Mouse (Mus musculus) thymus, adult 18-20 months (tissue): ENCODE measurements around the gene Gpbp1l1.

ENCODE experiments used
- DNase-seq, 2 experiments: peaks; one replicate each; pipeline ENCODE4 v3.0.0; 2022; ENCODE audit warnings: mixed read lengths in 2 of 2

Gpbp1l1 gene

DNA sequence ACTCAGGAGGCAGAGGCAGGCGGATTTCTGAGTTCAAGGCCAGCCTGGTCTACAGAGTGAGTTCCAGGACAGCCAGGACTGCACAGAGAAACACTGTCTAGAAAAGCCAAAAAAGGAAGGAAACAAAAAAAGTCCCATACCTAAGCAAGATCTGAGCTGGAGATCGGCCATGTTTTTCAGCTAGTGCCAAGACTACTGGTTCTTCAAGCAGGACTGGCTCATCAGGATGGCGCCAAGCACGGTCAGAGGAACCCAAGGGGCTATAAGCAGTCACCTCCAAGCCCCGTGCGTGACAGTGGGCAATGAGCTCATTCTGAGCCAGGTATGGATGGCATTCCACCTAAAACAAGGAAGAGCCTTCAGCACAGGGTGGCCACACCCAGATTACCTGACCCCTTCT is 81.4 kb downstream of the Gpbp1l1 start:
- DNase-seq, result no peak

DNA sequence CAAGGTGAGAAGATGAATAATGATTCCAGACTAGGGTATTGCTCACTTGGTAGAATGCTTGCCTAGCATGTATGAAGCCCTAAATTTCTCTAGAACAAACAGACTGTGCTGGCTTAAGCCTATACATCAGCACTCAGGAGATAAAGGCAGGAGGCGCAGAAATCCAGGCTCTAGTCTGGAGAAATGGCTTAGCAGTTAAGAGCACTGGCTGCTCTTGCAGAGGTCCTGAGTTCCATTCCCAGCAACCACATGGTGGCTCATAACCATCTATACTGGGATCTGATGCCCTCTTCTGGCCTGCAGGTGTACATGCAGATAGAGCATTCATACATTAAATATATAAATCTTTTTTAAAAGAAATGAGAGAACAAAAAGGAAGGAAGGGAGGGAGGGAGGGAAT is 84.6 kb downstream of the Gpbp1l1 start:
- DNase-seq, result no peak
